Mouse (Mus musculus): Measurements from ENCODE around the gene Ifnb1.

GRCm38 (mm10) chr4:88496321-88497018 lies 26.1 kb downstream of the Ifnb1 start:
- TF ChIP-seq GATA1 (IDR thresholded peaks at IDR 0.05; ENCODE audit: low read length) (no peak), TAL1 (IDR thresholded peaks at IDR 0.05; ENCODE audit: low read length) (no peak)

Data from erythroblast, embryonic 14.5 days (primary cell).